Mouse (Mus musculus) MEL (cell line): ENCODE results near the gene Brms1.

ENCODE experiments used
- CTCF ChIP-seq, 3 experiments: IDR thresholded peaks in 2 of 3; conservative IDR thresholded peaks in 1 of 3; 2 replicates each; pipeline ENCODE4 v1.5.1; 2011 to 2012; ENCODE audit warnings: low read length in 3 of 3, low read depth in 2 of 3, mild to moderate bottlenecking in 2 of 3, improper control_type of control experiment in 1 of 3, inconsistent platforms in 1 of 3, mixed read lengths in 1 of 3, moderate library complexity in 1 of 3; ENCODE audit not compliant: control insufficient read depth in 1 of 3, insufficient read depth in 1 of 3, poor library complexity in 1 of 3, severe bottlenecking in 1 of 3
- EP300 ChIP-seq, 2 experiments: IDR thresholded peaks; 2 replicates each; pipeline ENCODE4 v1.6.1; 2011; ENCODE audit warnings: improper control_type of control experiment in 2 of 2, low read length in 2 of 2, low read depth in 1 of 2, mild to moderate bottlenecking in 1 of 2
- JUND ChIP-seq: IDR thresholded peaks from 2 replicates; pipeline ENCODE4 v1.6.1; 2011; ENCODE audit warnings: low read depth, mild to moderate bottlenecking, improper control_type of control experiment, low read length
- NRF1 ChIP-seq: IDR thresholded peaks from 2 replicates; pipeline ENCODE4 v1.6.1; 2014; ENCODE audit warnings: low read depth, mild to moderate bottlenecking, inconsistent platforms, low read length, improper control_type of control experiment, moderate library complexity; ENCODE audit not compliant: poor library complexity, insufficient read depth, severe bottlenecking
- POLR2A ChIP-seq, 2 experiments: IDR thresholded peaks; 2 replicates each; pipeline ENCODE4 v1.6.1; 2011 to 2012; ENCODE audit warnings: low read length in 2 of 2, mild to moderate bottlenecking in 2 of 2, control low read depth in 1 of 2, improper control_type of control experiment in 1 of 2, low read depth in 1 of 2, moderate library complexity in 1 of 2; ENCODE audit not compliant: control insufficient read depth in 1 of 2, insufficient read depth in 1 of 2, poor library complexity in 1 of 2
- POLR2AphosphoS2 ChIP-seq: IDR thresholded peaks from 2 replicates; pipeline ENCODE4 v1.6.1; 2011; ENCODE audit warnings: low read length, improper control_type of control experiment
- ZMIZ1 ChIP-seq: IDR thresholded peaks from 2 replicates; pipeline ENCODE4 v1.6.1; 2012; ENCODE audit warnings: low read depth, mild to moderate bottlenecking, inconsistent platforms, low read length, improper control_type of control experiment, moderate library complexity
- ZNF384 ChIP-seq: IDR thresholded peaks from 2 replicates; pipeline ENCODE4 v1.6.1; 2012; ENCODE audit warnings: low read depth, mild to moderate bottlenecking, inconsistent platforms, low read length, improper control_type of control experiment

DNA sequence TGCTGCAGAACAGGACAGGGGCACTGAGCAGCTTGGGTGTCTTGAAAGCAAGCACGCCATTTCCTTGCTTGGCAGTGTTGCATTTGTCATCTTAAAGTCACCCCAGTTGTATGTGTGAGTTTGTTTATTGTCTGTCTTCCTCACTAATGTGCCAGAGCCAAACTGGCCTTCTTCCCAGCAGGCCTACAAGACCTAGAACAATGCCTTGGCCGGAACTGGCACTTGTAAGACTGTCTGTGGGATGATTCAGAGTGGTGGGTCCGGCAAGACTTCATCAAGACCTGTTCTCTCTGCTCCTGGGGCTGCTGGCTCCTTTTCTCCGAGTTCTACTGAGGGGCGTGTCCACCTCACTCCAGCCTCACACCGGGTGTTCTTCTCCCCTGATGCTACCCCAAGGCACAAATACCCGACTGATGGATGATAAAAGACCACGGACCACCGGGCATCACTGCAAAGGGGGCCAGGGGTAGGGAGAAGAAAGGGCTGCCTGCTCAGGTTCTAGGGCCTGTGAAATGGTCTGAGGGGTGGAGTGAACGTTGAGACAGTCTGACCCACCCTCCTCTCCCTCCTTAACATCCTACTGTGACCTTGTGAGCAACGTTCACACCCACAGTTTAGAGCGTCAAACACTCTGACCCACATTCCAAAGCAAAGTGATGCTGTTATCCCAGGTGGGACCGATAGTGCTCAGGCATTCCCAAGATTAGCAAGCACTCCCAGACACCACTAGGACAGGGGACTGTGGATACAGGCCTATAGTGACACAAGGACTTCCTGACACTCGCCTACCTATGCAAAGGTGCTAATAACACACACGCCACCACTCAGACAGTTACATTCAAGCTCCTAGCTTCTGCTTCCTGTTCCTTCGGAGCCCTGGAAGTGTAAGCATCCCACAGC, 17.0 kb downstream of the Brms1 start:
- no peak for TF ChIP-seq EP300 (IDR thresholded peaks at IDR 0.05; ENCODE audit: low read depth in 1 of 2, low read length in 2 of 2)
- TF ChIP-seq CTCF (IDR thresholded peaks at IDR 0.05 in 2 of 3, conservative IDR thresholded peaks at IDR 0.05 in 1 of 3; ENCODE audit: control insufficient read depth in 1 of 3, insufficient read depth in 1 of 3, low read depth in 2 of 3, low read length in 3 of 3, poor library complexity in 1 of 3, severe bottlenecking in 1 of 3), result no peak
- no peak for TF ChIP-seq ZNF384
- no peak for TF ChIP-seq POLR2AphosphoS2
- no peak for TF ChIP-seq POLR2A (IDR thresholded peaks at IDR 0.05; ENCODE audit: control insufficient read depth in 1 of 2, insufficient read depth in 1 of 2, low read depth in 1 of 2, low read length in 2 of 2, poor library complexity in 1 of 2)
- TF ChIP-seq ZMIZ1, result no peak
- no peak for TF ChIP-seq JUND
- no peak for TF ChIP-seq NRF1
